Mouse (Mus musculus) G1E-ER4 (cell line): ENCODE measurements around the gene Usp17lb. TPM values are rescaled to one million over a fixed set of nuclear protein-coding genes. Genes with fewer than 3 reads are reported as not detected.
"Not testable (repeated sequence)": the region's sequence is repeated elsewhere in the genome, so short reads cannot be mapped to it uniquely, and the experiment has no call there.

Experiments used
- GATA1 ChIP-seq: IDR thresholded peaks from one replicate; pipeline ENCODE4 v1.8.0; 2012; ENCODE audit warnings: low read length, inconsistent platforms
- polyA plus RNA-seq: library from polyadenylated mRNA; stranded (reverse); fragments of >175 nt; gene quantifications from 2 replicates; pipeline ENCODE4 v1.2.3, GENCODE M21; 2012

Gene Usp17lb
- polyA plus RNA-seq, result not detected in 2 replicates

- no peak for TF ChIP-seq GATA1
Measured at GRCm38 (mm10) chr7:104842503-104842902, at the start of gene Usp17lb. Usp17lb (minus strand) TSS chr7:104842603.

GRCm38 (mm10) chr7:104877731-104878130, 35.3 kb upstream of the Usp17lb start, which contains the start of gene Olfr665:
Olfr665 (plus strand) TSS chr7:104878031.
- TF ChIP-seq GATA1, result no peak

GRCm38 (mm10) chr7:104861381-104861780, 19.0 kb upstream of the Usp17lb start:
- no peak for TF ChIP-seq GATA1

GRCm38 (mm10) chr7:104857683-104858082, 15.3 kb upstream of the Usp17lb start:
- no peak for TF ChIP-seq GATA1

- not testable (repeated sequence) for TF ChIP-seq GATA1
Measured at GRCm38 (mm10) chr7:104856709-104857108, 14.3 kb upstream of the Usp17lb start, which contains the start of gene Usp17la. Usp17la (plus strand) TSS chr7:104857009.

- no peak for TF ChIP-seq GATA1
Measured at GRCm38 (mm10) chr7:104855248-104855750, 12.9 kb upstream of the Usp17lb start.

GRCm38 (mm10) chr7:104843731-104844287, 1.4 kb upstream of the Usp17lb start:
- no peak for TF ChIP-seq GATA1

- TF ChIP-seq GATA1, result no peak
Measured at GRCm38 (mm10) chr7:104790796-104791195, 51.6 kb downstream of the Usp17lb start.

Other genes starting within 250 kb of the Usp17lb start
- gene Olfr655, start 240.8 kb downstream of the Usp17lb start, polyA plus RNA-seq, result not detected in 2 replicates
- gene Olfr656, start 228.6 kb downstream of the Usp17lb start, polyA plus RNA-seq, result not detected in 2 replicates
- gene Olfr657, start 217.8 kb downstream of the Usp17lb start, polyA plus RNA-seq, result not detected in 2 replicates
- not detected in 2 replicates for gene Olfr658, start 195.3 kb downstream of the Usp17lb start, polyA plus RNA-seq
- not detected in 2 replicates for gene Olfr659, start 175.8 kb downstream of the Usp17lb start, polyA plus RNA-seq
- not detected in 2 replicates for gene Olfr661, start 156.1 kb downstream of the Usp17lb start, polyA plus RNA-seq
- gene Usp17le, start 65.1 kb downstream of the Usp17lb start, polyA plus RNA-seq, result not detected in 2 replicates
- gene Usp17la, start 14.4 kb upstream of the Usp17lb start, polyA plus RNA-seq, result not detected in 2 replicates
- gene Olfr665, start 35.4 kb upstream of the Usp17lb start, polyA plus RNA-seq, result not detected in 2 replicates
- not detected in 2 replicates for gene Olfr666, start 53.3 kb upstream of the Usp17lb start, polyA plus RNA-seq
- gene Olfr667, start 78.9 kb upstream of the Usp17lb start, polyA plus RNA-seq, result not detected in 2 replicates
- gene Olfr668, start 85.5 kb upstream of the Usp17lb start, polyA plus RNA-seq, result not detected in 2 replicates
- gene Olfr669, start 91.6 kb upstream of the Usp17lb start, polyA plus RNA-seq, result not detected in 2 replicates
- gene Olfr670, start 120.0 kb upstream of the Usp17lb start, polyA plus RNA-seq, result not detected in 2 replicates
- not detected in 2 replicates for gene Olfr671, start 136.5 kb upstream of the Usp17lb start, polyA plus RNA-seq
- not detected in 2 replicates for gene Olfr672, start 159.4 kb upstream of the Usp17lb start, polyA plus RNA-seq
- gene Olfr675, start 185.9 kb upstream of the Usp17lb start, polyA plus RNA-seq, result not detected in 2 replicates
- gene Olfr676, start 190.1 kb upstream of the Usp17lb start, polyA plus RNA-seq, result not detected in 2 replicates
- gene Olfr677, start 208.8 kb upstream of the Usp17lb start, polyA plus RNA-seq, result not detected in 2 replicates
- gene Olfr678, start 221.9 kb upstream of the Usp17lb start, polyA plus RNA-seq, result not detected in 2 replicates
- not detected in 2 replicates for gene Olfr679, start 238.6 kb upstream of the Usp17lb start, polyA plus RNA-seq